Mouse (Mus musculus) MEL (cell line): Measurements from ENCODE around the gene Lrrc73. TPM values are rescaled to one million over a fixed set of nuclear protein-coding genes. Genes with fewer than 3 reads are reported as not detected.

ENCODE experiments used
- DNase-seq: peaks from one replicate; pipeline ENCODE4 v3.0.0; 2011; ENCODE audit warnings: low read depth, low spot score
- H3K27ac ChIP-seq: 2 replicates; pipeline ENCODE4 v1.5.1; 2012; ENCODE audit warnings: low read depth, mild to moderate bottlenecking, control low read depth, low read length, moderate library complexity; ENCODE audit not compliant: control insufficient read depth
- H3K27me3 ChIP-seq, 2 experiments: fragments of 150-350 bp in 1 of 2; sonication (generic) in 1 of 2; 2 replicates each; pipeline ENCODE4 v1.6.1; 2012; ENCODE audit warnings: low read length in 2 of 2, mild to moderate bottlenecking in 2 of 2, improper control_type of control experiment in 1 of 2, moderate library complexity in 1 of 2; ENCODE audit not compliant: insufficient read depth in 2 of 2, control insufficient read depth in 1 of 2
- H3K36me3 ChIP-seq, 2 experiments: 2 replicates each; pipeline ENCODE4 v1.6.1; 2012 to 2014; ENCODE audit warnings: low read length in 2 of 2, improper control_type of control experiment in 1 of 2, inconsistent platforms in 1 of 2, mild to moderate bottlenecking in 1 of 2; ENCODE audit not compliant: insufficient read depth in 2 of 2, control insufficient read depth in 1 of 2
- H3K4me1 ChIP-seq, 2 experiments: fragments of 150-350 bp in 1 of 2; sonication (generic) in 1 of 2; 2 replicates each; pipeline ENCODE4 v1.6.1; 2012; ENCODE audit warnings: low read length in 2 of 2, improper control_type of control experiment in 1 of 2, mild to moderate bottlenecking in 1 of 2; ENCODE audit not compliant: insufficient read depth in 2 of 2, control insufficient read depth in 1 of 2
- H3K4me3 ChIP-seq, 2 experiments: fragments of 150-350 bp in 1 of 2; sonication (generic) in 1 of 2; 2 replicates each; pipeline ENCODE4 v1.5.1; 2012; ENCODE audit warnings: low read depth in 2 of 2, low read length in 2 of 2, mild to moderate bottlenecking in 2 of 2, moderate library complexity in 2 of 2, control low read depth in 1 of 2, improper control_type of control experiment in 1 of 2; ENCODE audit not compliant: control insufficient read depth in 1 of 2, insufficient read depth in 1 of 2
- H3K79me2 ChIP-seq: 2 replicates; pipeline ENCODE4 v1.6.1; 2012; ENCODE audit warnings: mild to moderate bottlenecking, low read length, moderate library complexity; ENCODE audit not compliant: control insufficient read depth, poor library complexity, insufficient read depth
- H3K9ac ChIP-seq: 2 replicates; pipeline ENCODE4 v1.6.1; 2012; ENCODE audit warnings: low read depth, mild to moderate bottlenecking, control low read depth, low read length, moderate library complexity; ENCODE audit not compliant: control insufficient read depth, poor library complexity, severe bottlenecking
- H3K9me3 ChIP-seq: fragments of 150-350 bp; sonication (generic); replicated peaks from 2 replicates; pipeline ENCODE4 v1.6.1; 2012; ENCODE audit warnings: mild to moderate bottlenecking, low read length, improper control_type of control experiment, moderate library complexity; ENCODE audit not compliant: insufficient read depth
- CHD2 ChIP-seq: IDR thresholded peaks from 2 replicates; pipeline ENCODE4 v1.6.1; 2011; ENCODE audit warnings: low read length, improper control_type of control experiment
- E2F4 ChIP-seq: IDR thresholded peaks from 2 replicates; pipeline ENCODE4 v1.6.1; 2011; ENCODE audit warnings: low read depth, low read length, improper control_type of control experiment, borderline replicate concordance
- ELF1 ChIP-seq: IDR thresholded peaks from 2 replicates; pipeline ENCODE4 v1.6.1; 2014; ENCODE audit warnings: low read depth, mild to moderate bottlenecking, inconsistent platforms, low read length, improper control_type of control experiment, moderate library complexity
- ETS1 ChIP-seq: IDR thresholded peaks from 2 replicates; pipeline ENCODE4 v1.6.1; 2012; ENCODE audit warnings: low read depth, mild to moderate bottlenecking, inconsistent platforms, low read length, improper control_type of control experiment, moderate library complexity
- GABPA ChIP-seq: IDR thresholded peaks from 2 replicates; pipeline ENCODE4 v1.6.1; 2012; ENCODE audit warnings: low read depth, mild to moderate bottlenecking, inconsistent platforms, low read length, improper control_type of control experiment, moderate library complexity
- GATA1 ChIP-seq: IDR thresholded peaks from 2 replicates; pipeline ENCODE4 v1.6.1; 2011; ENCODE audit warnings: low read depth, low read length, improper control_type of control experiment
- KAT2A ChIP-seq: conservative IDR thresholded peaks from 2 replicates; pipeline ENCODE4 v1.6.1; 2012; ENCODE audit warnings: low read depth, low read length, improper control_type of control experiment, inconsistent platforms
- NRF1 ChIP-seq: IDR thresholded peaks from 2 replicates; pipeline ENCODE4 v1.6.1; 2014; ENCODE audit warnings: low read depth, mild to moderate bottlenecking, inconsistent platforms, low read length, improper control_type of control experiment, moderate library complexity; ENCODE audit not compliant: poor library complexity, insufficient read depth, severe bottlenecking
- POLR2A ChIP-seq, 2 experiments: IDR thresholded peaks; 2 replicates each; pipeline ENCODE4 v1.6.1; 2011 to 2012; ENCODE audit warnings: low read length in 2 of 2, mild to moderate bottlenecking in 2 of 2, control low read depth in 1 of 2, improper control_type of control experiment in 1 of 2, low read depth in 1 of 2, moderate library complexity in 1 of 2; ENCODE audit not compliant: control insufficient read depth in 1 of 2, insufficient read depth in 1 of 2, poor library complexity in 1 of 2
- POLR2AphosphoS2 ChIP-seq: IDR thresholded peaks from 2 replicates; pipeline ENCODE4 v1.6.1; 2011; ENCODE audit warnings: low read length, improper control_type of control experiment
- SIN3A ChIP-seq: IDR thresholded peaks from 2 replicates; pipeline ENCODE4 v1.6.1; 2012; ENCODE audit warnings: low read length, improper control_type of control experiment, inconsistent platforms
- SMC3 ChIP-seq: IDR thresholded peaks from 2 replicates; pipeline ENCODE4 v1.6.1; 2011; ENCODE audit warnings: low read depth, low read length, improper control_type of control experiment
- USF1 ChIP-seq: IDR thresholded peaks from 2 replicates; pipeline ENCODE4 v1.6.1; 2014; ENCODE audit warnings: low read depth, mild to moderate bottlenecking, inconsistent platforms, low read length, improper control_type of control experiment, moderate library complexity
- ZC3H11A ChIP-seq: IDR thresholded peaks from 2 replicates; pipeline ENCODE4 v1.6.1; 2012; ENCODE audit warnings: low read depth, mild to moderate bottlenecking, inconsistent platforms, low read length, improper control_type of control experiment
- ZKSCAN1 ChIP-seq: IDR thresholded peaks from 2 replicates; pipeline ENCODE4 v1.6.1; 2012; ENCODE audit warnings: low read depth, mild to moderate bottlenecking, inconsistent platforms, low read length, improper control_type of control experiment, moderate library complexity
- ZMIZ1 ChIP-seq: IDR thresholded peaks from 2 replicates; pipeline ENCODE4 v1.6.1; 2012; ENCODE audit warnings: low read depth, mild to moderate bottlenecking, inconsistent platforms, low read length, improper control_type of control experiment, moderate library complexity
- ZNF384 ChIP-seq: IDR thresholded peaks from 2 replicates; pipeline ENCODE4 v1.6.1; 2012; ENCODE audit warnings: low read depth, mild to moderate bottlenecking, inconsistent platforms, low read length, improper control_type of control experiment
- polyA plus RNA-seq, 2 experiments: library from polyadenylated mRNA; stranded (reverse) in 1 of 2; unstranded in 1 of 2; fragments of >175 nt in 1 of 2; fragments of >200 nt in 1 of 2; gene quantifications; 2 replicates each; pipeline versions ENCODE4 v1.2.1 to v1.2.4; 2012; ENCODE audit warnings: low replicate concordance in 2 of 2, low read depth in 1 of 2; ENCODE audit not compliant: insufficient read length in 2 of 2, insufficient read depth in 1 of 2, missing spikeins in 1 of 2
- total RNA-seq: library from RNA; depleted of rRNA; stranded (reverse); fragments of 300-350 nt; gene quantifications from 2 replicates; pipeline ENCODE4 v1.2.3, GENCODE M21; 2012

The Lrrc73 gene
- total and polyA plus RNA-seq, 3 experiments: 1.2 to 3.5 TPM; not detected in 1

- TF ChIP-seq ELF1: 0 out of 2 replicates have a peak, but pooled peaks have one; percentile 29
- TF ChIP-seq POLR2AphosphoS2: no peak
- TF ChIP-seq ZMIZ1: peak; percentile 48; the same call in 1 of the 2 replicates
- TF ChIP-seq SMC3: 0 out of 2 replicates have a peak, but pooled peaks have one; percentile 4
- TF ChIP-seq ZKSCAN1: no peak
- TF ChIP-seq SIN3A: 0 out of 2 replicates have a peak, but pooled peaks have one; percentile 10
- TF ChIP-seq, all 39 proteins: peak for 11
These were observed 29.8 kb downstream of the Lrrc73 start (continued) for GRCm38 (mm10) chr17:46283140-46283539.

GRCm38 (mm10) chr17:46283911-46284310, 30.6 kb downstream of the Lrrc73 start:
- no peaks in the 10 kb centered on the region for H3K27me3 ChIP-seq
- no peak for TF ChIP-seq NRF1
- TF ChIP-seq E2F4: no peak
- TF ChIP-seq CHD2: no peak
- TF ChIP-seq SMC3: no peak
- no peak for TF ChIP-seq ZMIZ1
- H3K4me1 ChIP-seq: peaks cover 0 to 18% of the 10 kb centered on the region in 2 experiments; a peak in 3 of 4 replicates
- no peak overlapping the region for H3K27ac ChIP-seq
- peaks cover 2 to 13% of the 10 kb centered on the region in 2 experiments for H3K36me3 ChIP-seq
- H3K9ac ChIP-seq: no peak overlapping the region
- no peak for DNase-seq
- H3K9me3 ChIP-seq: no peaks in the 10 kb centered on the region
- peaks cover 23% of the 10 kb centered on the region for H3K79me2 ChIP-seq
- H3K4me3 ChIP-seq: no peak overlapping the region

DNA sequence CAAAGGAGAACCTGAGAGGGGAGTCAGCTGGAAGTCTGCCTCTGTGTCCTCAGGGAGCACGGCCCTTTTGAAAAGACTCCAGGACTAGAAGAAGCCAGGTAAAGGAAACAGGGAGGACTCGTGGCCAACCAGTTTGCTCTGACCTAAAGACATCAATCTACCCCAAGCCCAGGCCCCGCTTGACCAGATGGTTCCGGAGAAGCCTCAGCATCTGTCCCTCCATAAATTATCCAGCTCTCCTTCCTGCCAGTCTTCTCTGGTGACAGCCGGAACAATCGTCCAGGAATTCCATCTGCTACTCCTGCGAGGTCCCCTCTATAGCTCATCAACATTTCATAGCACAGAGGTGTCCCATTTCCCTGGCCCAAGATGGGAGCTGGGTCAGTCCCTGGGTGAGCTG, 31.3 kb downstream of the Lrrc73 start:
- H3K79me2 ChIP-seq: peaks cover 23% of the 10 kb centered on the region
- H3K9me3 ChIP-seq: no peaks in the 10 kb centered on the region
- no peak for TF ChIP-seq GABPA
- TF ChIP-seq ZC3H11A: no peak
- TF ChIP-seq ZNF384: no peak
- no peak for TF ChIP-seq USF1
- TF ChIP-seq ETS1: no peak
- no peak for TF ChIP-seq GATA1
- no peak for TF ChIP-seq KAT2A
- TF ChIP-seq POLR2A (IDR thresholded peaks at IDR 0.05; ENCODE audit: control insufficient read depth in 1 of 2, insufficient read depth in 1 of 2, low read depth in 1 of 2, low read length in 2 of 2, poor library complexity in 1 of 2): no peak
- TF ChIP-seq, all 39 proteins: peak for 0
- no peak overlapping the region for H3K4me3 ChIP-seq
- H3K27ac ChIP-seq: no peak overlapping the region
- peaks cover 0 to 18% of the 10 kb centered on the region in 2 experiments; a peak in 3 of 4 replicates for H3K4me1 ChIP-seq
- DNase-seq: no peak
- H3K36me3 ChIP-seq: peaks cover 2 to 13% of the 10 kb centered on the region in 2 experiments
- H3K27me3 ChIP-seq: no peaks in the 10 kb centered on the region
- H3K9ac ChIP-seq: no peak overlapping the region
